Mouse (Mus musculus) skeletal muscle tissue, adult 2 months (tissue): ENCODE results near the gene Dok3.

ENCODE experiments used
- DNase-seq: peaks from one replicate; pipeline ENCODE4 v3.0.0-alpha.2; 2012; ENCODE audit warnings: low read depth, low spot score

Gene Dok3

GRCm38 (mm10) chr13:55508531-55508930, 20.6 kb downstream of the Dok3 start:
- DNase-seq, result no peak

- no peak for DNase-seq
These were observed 21.2 kb downstream of the Dok3 start for GRCm38 (mm10) chr13:55507877-55508276.

GRCm38 (mm10) chr13:55506697-55507096, 22.4 kb downstream of the Dok3 start:
- DNase-seq, result peak; percentile 77

GRCm38 (mm10) chr13:55505810-55506209, 23.3 kb downstream of the Dok3 start:
- no peak for DNase-seq

- no peak for DNase-seq
These were observed 24.7 kb downstream of the Dok3 start for GRCm38 (mm10) chr13:55504390-55504789.

- no peak for DNase-seq
These were observed 26.7 kb downstream of the Dok3 start for GRCm38 (mm10) chr13:55502405-55502804.

- no peak for DNase-seq
These were observed 28.5 kb downstream of the Dok3 start for GRCm38 (mm10) chr13:55500575-55500974.

- DNase-seq, result no peak
These were observed 30.2 kb downstream of the Dok3 start for GRCm38 (mm10) chr13:55498906-55499305.

GRCm38 (mm10) chr13:55496661-55497060, 32.4 kb downstream of the Dok3 start:
- no peak for DNase-seq

GRCm38 (mm10) chr13:55495702-55496101, 33.4 kb downstream of the Dok3 start:
- DNase-seq, result no peak

GRCm38 (mm10) chr13:55494883-55495621, 34.0 kb downstream of the Dok3 start:
- peak; percentile 89 for DNase-seq

- no peak for DNase-seq
These were observed 34.8 kb downstream of the Dok3 start for GRCm38 (mm10) chr13:55494257-55494656.

- DNase-seq, result no peak
These were observed 41.3 kb downstream of the Dok3 start, which contains the start of gene Dbn1 for GRCm38 (mm10) chr13:55487578-55488498. Gene Dbn1 (minus strand): TSS chr13:55488111.

GRCm38 (mm10) chr13:55486916-55487577, 42.0 kb downstream of the Dok3 start:
- no peak for DNase-seq

GRCm38 (mm10) chr13:55486029-55486794, 42.9 kb downstream of the Dok3 start:
- DNase-seq, result no peak

- DNase-seq, result no peak
These were observed 44.5 kb downstream of the Dok3 start for GRCm38 (mm10) chr13:55484520-55485088.

- DNase-seq, result no peak
These were observed 45.5 kb downstream of the Dok3 start for GRCm38 (mm10) chr13:55483593-55483992.

GRCm38 (mm10) chr13:55483071-55483470, 46.0 kb downstream of the Dok3 start:
- DNase-seq, result no peak

- DNase-seq, result no peak
These were observed 46.6 kb downstream of the Dok3 start for GRCm38 (mm10) chr13:55482542-55482941.

- no peak for DNase-seq
These were observed 49.2 kb downstream of the Dok3 start for GRCm38 (mm10) chr13:55479929-55480328.

GRCm38 (mm10) chr13:55479008-55479407, 50.1 kb downstream of the Dok3 start:
- no peak for DNase-seq
